Mouse (Mus musculus): Measurements from ENCODE around the gene Fgf7.

DNA sequence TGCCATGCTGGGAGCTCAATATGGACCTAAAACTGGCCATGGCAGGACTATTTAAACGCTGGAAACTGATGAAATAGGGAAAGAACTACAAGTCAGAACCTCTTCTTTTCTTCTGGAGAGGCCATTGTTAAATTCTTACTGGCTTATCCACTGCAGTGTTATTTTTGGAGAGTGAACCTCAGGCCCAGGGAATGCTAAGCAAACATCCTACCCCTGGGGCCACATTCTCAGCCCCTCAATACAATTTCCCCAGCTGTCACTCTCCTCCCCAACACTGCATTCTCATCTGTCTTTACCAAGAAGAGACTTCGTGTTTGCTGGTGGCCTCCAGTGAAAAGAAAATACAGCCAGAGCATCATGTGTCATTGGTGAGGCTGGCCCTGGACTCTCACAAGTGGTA lies 30.4 kb downstream of the Fgf7 start:
- TF ChIP-seq MAX (IDR thresholded peaks at IDR 0.05; ENCODE audit: low read length) (no peak), CTCF (IDR thresholded peaks at IDR 0.05 in 2 of 3, conservative IDR thresholded peaks at IDR 0.05 in 1 of 3; ENCODE audit: control insufficient read depth in 1 of 3, insufficient read depth in 1 of 3, low read depth in 2 of 3, low read length in 3 of 3, poor library complexity in 1 of 3, severe bottlenecking in 1 of 3) (no peak), USF1 (IDR thresholded peaks at IDR 0.05; ENCODE audit: low read depth, low read length) (no peak), ZKSCAN1 (IDR thresholded peaks at IDR 0.05; ENCODE audit: low read depth, low read length) (no peak), POLR2A (IDR thresholded peaks at IDR 0.05; ENCODE audit: control insufficient read depth in 1 of 2, insufficient read depth in 1 of 2, low read depth in 1 of 2, low read length in 2 of 2, poor library complexity in 1 of 2) (no peak), CHD1 (IDR thresholded peaks at IDR 0.05; ENCODE audit: low read depth, low read length) (no peak), ELF1 (IDR thresholded peaks at IDR 0.05; ENCODE audit: low read depth, low read length) (no peak), TAL1 (IDR thresholded peaks at IDR 0.05; ENCODE audit: low read length) (no peak), RCOR1 (IDR thresholded peaks at IDR 0.05; ENCODE audit: low read depth, low read length) (no peak), MEF2A (IDR thresholded peaks at IDR 0.05; ENCODE audit: extremely low read depth, insufficient replicate concordance, low read depth, low read length, poor library complexity, severe bottlenecking) (no peak), BHLHE40 (IDR thresholded peaks at IDR 0.05; ENCODE audit: borderline replicate concordance, low read depth, low read length) (no peak), POLR2AphosphoS2 (IDR thresholded peaks at IDR 0.05; ENCODE audit: low read length) (no peak)
